In the genomic region with DNA sequence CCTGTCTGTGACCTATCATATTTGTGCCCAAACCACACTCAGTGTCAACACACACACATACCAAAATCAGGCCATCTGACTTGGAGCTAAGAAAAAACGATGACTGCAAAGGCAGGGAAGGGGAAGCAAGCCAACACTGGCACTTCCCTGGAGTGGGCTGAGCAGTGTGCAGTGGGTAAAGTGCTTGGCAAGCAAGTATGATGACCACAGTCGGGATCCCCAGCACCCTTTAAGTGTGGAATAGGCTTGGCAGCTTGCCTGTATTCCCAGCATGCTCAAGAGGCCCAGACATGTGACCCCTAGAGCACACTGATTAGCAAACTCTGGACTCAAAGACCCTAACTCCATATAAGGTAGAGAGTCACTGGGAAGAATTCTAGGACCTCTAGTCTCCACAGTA, we compare ENCODE assay signal across 10 mouse cellular contexts. TPM values are rescaled to one million over a fixed set of nuclear protein-coding genes. Genes with fewer than 3 reads are reported as not detected.
A peak's percentile ranks its signal among the peaks of the same experiment; 100 is the strongest.
DNase-seq lines count a peak whose midpoint lies in the region; ATAC-seq and TF ChIP-seq lines count a peak whose summit lies in the region.
"Had no signal": no experiment of that assay in that cellular context is flagged by ENCODE, and none has a peak within 500 bp of the region (broad histone marks: within the 10 kb centered on the region; RNA-seq: fewer than 3 reads in every experiment).

No protein-coding gene starts in this region.

- peak; percentile 17 for DNase-seq in liver, adult 2 months (ENCODE audit: extremely low read depth, low read depth, low spot score)
- no peak for DNase-seq in liver, embryonic 11.5 days (ENCODE audit: low spot score)
- peak; percentile 46 for DNase-seq in kidney, adult 9 months
- no peak for DNase-seq in thymus, adult 18-20 months
- no peak for DNase-seq in neural tube, embryonic 10.5 days (ENCODE audit: extremely low spot score, low spot score)
- DNase-seq in urinary bladder, postnatal 25 days (ENCODE audit: low spot score): no peak

- no peak overlapping the region for H3K9ac ChIP-seq in liver, adult 2 months (ENCODE audit: low read depth, low read length)
- no peak overlapping the region for H3K9ac ChIP-seq in liver, embryonic 11.5 days (ENCODE audit: low read depth, low read length)
- no peak overlapping the region for H3K9ac ChIP-seq in heart, embryonic 11.5 days (ENCODE audit: low read depth, low read length)
- H3K9ac ChIP-seq: neural tube, embryonic 15.5 days had no signal

- no peak overlapping the region for H3K27ac ChIP-seq in liver, adult 2 months (replicated peaks; ENCODE audit: insufficient read depth, low read depth, low read length)
- no peak overlapping the region for H3K27ac ChIP-seq in liver, embryonic 11.5 days (ENCODE audit: low read depth, low read length)
- peak overlapping the region; percentile 41 for H3K27ac ChIP-seq in heart, embryonic 11.5 days (ENCODE audit: low read depth, low read length)
- H3K27ac ChIP-seq in macrophage: peak overlapping the region; percentile 54
- H3K27ac ChIP-seq: neural tube, embryonic 15.5 days had no signal

- no peak for TF ChIP-seq CTCF in liver, adult 2 months (IDR thresholded peaks at IDR 0.05; ENCODE audit: low read depth, low read length)

- H3K4me3 ChIP-seq in liver, adult 2 months (ENCODE audit: insufficient read depth, low read depth, low read length): no peak overlapping the region
- H3K4me3 ChIP-seq in liver, embryonic 11.5 days (ENCODE audit: low read depth, low read length): no peak overlapping the region
- H3K4me3 ChIP-seq in heart, embryonic 11.5 days (ENCODE audit: low read depth, low read length): no peak overlapping the region
- H3K4me3 ChIP-seq in macrophage (ENCODE audit: inconsistent target): no peak overlapping the region
- H3K4me3 ChIP-seq: neural tube, embryonic 15.5 days had no signal

- WGBS in liver, adult 2 months: 0% methylated on average over 2 of the region's 2 CpGs
- 81% methylated on average over 2 of the region's 2 CpGs for whole genome bisulfite sequencing in liver, embryonic 11.5 days
- WGBS in heart, embryonic 11.5 days (ENCODE audit: insufficient replicate concordance): 52% methylated on average over 2 of the region's 2 CpGs
- 19% methylated on average over 2 of the region's 2 CpGs for WGBS in macrophage (ENCODE audit: missing documents)

- TF ChIP-seq POLR2A in liver, adult 2 months (IDR thresholded peaks at IDR 0.05; ENCODE audit: extremely low read depth, insufficient read depth, low read length): no peak

- peaks cover 31% of the 10 kb centered on the region for H3K79me2 ChIP-seq in liver, adult 2 months (ENCODE audit: control insufficient read depth, insufficient read depth, low read length)
- peaks cover 93% of the 10 kb centered on the region for H3K79me2 ChIP-seq in macrophage (ENCODE audit: inconsistent target)

- H3K9me3 ChIP-seq in liver, embryonic 11.5 days (ENCODE audit: control insufficient read depth, low read length): no peaks in the 10 kb centered on the region
- no peaks in the 10 kb centered on the region for H3K9me3 ChIP-seq in heart, embryonic 11.5 days (replicated peaks; ENCODE audit: control insufficient read depth, low read length)
- H3K9me3 ChIP-seq: neural tube, embryonic 15.5 days had no signal

- peaks cover 19% of the 10 kb centered on the region for H3K36me3 ChIP-seq in liver, adult 2 months (ENCODE audit: control insufficient read depth, insufficient read depth, low read length)
- H3K36me3 ChIP-seq in liver, embryonic 11.5 days (ENCODE audit: control insufficient read depth, insufficient read depth, low read length): peaks cover 8% of the 10 kb centered on the region
- no peaks in the 10 kb centered on the region; the same call in 1 of the 2 replicates for H3K36me3 ChIP-seq in heart, embryonic 11.5 days (ENCODE audit: control insufficient read depth, insufficient read depth, low read length)
- H3K36me3 ChIP-seq in macrophage (ENCODE audit: inconsistent target): no peaks in the 10 kb centered on the region
- H3K36me3 ChIP-seq: neural tube, embryonic 15.5 days had no signal

- H3K4me2 ChIP-seq in liver, embryonic 11.5 days: no peak overlapping the region
- 0 out of 2 replicates have a peak overlapping the region, but pooled peaks have one; percentile 4 for H3K4me2 ChIP-seq in heart, embryonic 11.5 days
- H3K4me2 ChIP-seq: neural tube, embryonic 15.5 days had no signal

- no peak for ATAC-seq in liver, embryonic 11.5 days (replicated peaks; ENCODE audit: low FRiP score)
- peak; percentile 83 for ATAC-seq in heart, embryonic 11.5 days (replicated peaks; ENCODE audit: insufficient number of reproducible peaks, low FRiP score, low TSS enrichment)
- ATAC-seq: inflammation-experienced regulatory T-cells, adult 6 months had no signal

- no peaks in the 10 kb centered on the region for H3K27me3 ChIP-seq in liver, adult 2 months (ENCODE audit: control insufficient read depth, insufficient read depth, low read length)
- H3K27me3 ChIP-seq in liver, embryonic 11.5 days (replicated peaks; ENCODE audit: control insufficient read depth, insufficient read depth, low read length): no peaks in the 10 kb centered on the region
- no peaks in the 10 kb centered on the region for H3K27me3 ChIP-seq in heart, embryonic 11.5 days (ENCODE audit: control insufficient read depth, insufficient read depth, low read length)
- H3K27me3 ChIP-seq: neural tube, embryonic 15.5 days had no signal

- H3K4me1 ChIP-seq in liver, adult 2 months (ENCODE audit: control insufficient read depth, insufficient read depth, low read length): no peaks in the 10 kb centered on the region
- peaks cover 8% of the 10 kb centered on the region; the same call in 1 of the 2 replicates for H3K4me1 ChIP-seq in liver, embryonic 11.5 days (replicated peaks; ENCODE audit: control insufficient read depth, insufficient read depth, low read length)
- 0 out of 2 replicates have a peak, but pooled peaks cover 11% of the 10 kb centered on the region for H3K4me1 ChIP-seq in heart, embryonic 11.5 days (ENCODE audit: control insufficient read depth, insufficient read depth, low read length)
- H3K4me1 ChIP-seq: neural tube, embryonic 15.5 days had no signal

RNA-seq across cellular contexts. Expression of gene Arih2, which starts 22.7 kb away (rescaled TPM):
- 34.0 and 37.1 TPM in 2 replicates for total RNA-seq in liver, adult 2 months (2014; rRNA removed)
- polyA plus RNA-seq in liver, adult 2 months (2012; rRNA removed): 25.5 and 26.8 TPM in 2 replicates
- 47.7 and 54.2 TPM in 2 replicates for polyA plus RNA-seq in liver, embryonic 11.5 days (2014; fragmentation: Nextera tagmentation; extraction: Ambion mirVana)
- 37.6 and 44.3 TPM in 2 replicates for polyA plus RNA-seq in heart, embryonic 11.5 days (2014; fragmentation: Nextera tagmentation; extraction: Ambion mirVana)
- total RNA-seq in macrophage (2018; cell fraction: chromatin; rRNA removed): 1,000 to 10,000 TPM in 2 of 26 experiments, 100 to 1,000 TPM in 24; 107 to 1,223 (median 257) TPM
- 10 to 100 TPM; 25.5 to 77.6 (median 36.9) TPM for total RNA-seq in macrophage (2018; cell fraction: cytosol; rRNA removed)
- total RNA-seq in macrophage (2018; cell fraction: nucleus; rRNA removed): 100 to 1,000 TPM in 22 of 26 experiments, 10 to 100 TPM in 4; 64.4 to 740 (median 143) TPM
- polyA plus RNA-seq in macrophage (2018): 22.7 to 40.8 TPM (median 29.9 TPM) in 3 replicates

RNA-seq across cellular contexts. Expression of gene P4htm, which starts 29.0 kb away (rescaled TPM):
- total RNA-seq in liver, adult 2 months (2014; rRNA removed): 0.09 and 0.13 TPM in 2 replicates
- polyA plus RNA-seq in liver, adult 2 months (2012; rRNA removed): 0.46 and 0.67 TPM in 2 replicates
- polyA plus RNA-seq in liver, embryonic 11.5 days (2014; fragmentation: Nextera tagmentation; extraction: Ambion mirVana): 2.1 and 2.5 TPM in 2 replicates
- 14.7 and 15.0 TPM in 2 replicates for polyA plus RNA-seq in heart, embryonic 11.5 days (2014; fragmentation: Nextera tagmentation; extraction: Ambion mirVana)
- total RNA-seq in macrophage (2018; cell fraction: chromatin; rRNA removed): 1 to 10 TPM in 14 of 26 experiments, under 1 TPM in 6, not detected in 6; 0.46 to 5.1 (median 1.7) TPM
- under 1 TPM in 25 of 26 experiments, not detected in 1; 0.12 to 0.92 (median 0.39) TPM for total RNA-seq in macrophage (2018; cell fraction: cytosol; rRNA removed)
- 1 to 10 TPM in 10 of 26 experiments, under 1 TPM in 10, not detected in 6; 0.26 to 3.2 (median 0.99) TPM for total RNA-seq in macrophage (2018; cell fraction: nucleus; rRNA removed)
- polyA plus RNA-seq in macrophage (2018): 0.16 to 0.70 TPM (median 0.33 TPM) in 3 replicates

RNA-seq across cellular contexts. Expression of gene Slc25a20, which starts 35.4 kb away (rescaled TPM):
- 96.4 and 118 TPM in 2 replicates for total RNA-seq in liver, adult 2 months (2014; rRNA removed)
- 52.5 and 70.6 TPM in 2 replicates for polyA plus RNA-seq in liver, adult 2 months (2012; rRNA removed)
- polyA plus RNA-seq in liver, embryonic 11.5 days (2014; fragmentation: Nextera tagmentation; extraction: Ambion mirVana): 25.0 and 30.0 TPM in 2 replicates
- polyA plus RNA-seq in heart, embryonic 11.5 days (2014; fragmentation: Nextera tagmentation; extraction: Ambion mirVana): 30.3 and 45.9 TPM in 2 replicates
- 10 to 100 TPM in 22 of 26 experiments, 1 to 10 TPM in 4; 6.8 to 69.1 (median 21.1) TPM for total RNA-seq in macrophage (2018; cell fraction: chromatin; rRNA removed)
- 10 to 100 TPM; 22.2 to 34.1 (median 28.6) TPM for total RNA-seq in macrophage (2018; cell fraction: cytosol; rRNA removed)
- total RNA-seq in macrophage (2018; cell fraction: nucleus; rRNA removed): 10 to 100 TPM in 22 of 26 experiments, 1 to 10 TPM in 4; 6.6 to 35.0 (median 16.2) TPM
- 28.0 to 35.2 TPM (median 33.4 TPM) in 3 replicates for polyA plus RNA-seq in macrophage (2018)

RNA-seq across cellular contexts. Expression of gene Wdr6, which starts 48.0 kb away (rescaled TPM):
- 6.4 and 8.1 TPM in 2 replicates for total RNA-seq in liver, adult 2 months (2014; rRNA removed)
- 8.4 and 14.8 TPM in 2 replicates for polyA plus RNA-seq in liver, adult 2 months (2012; rRNA removed)
- 51.8 and 54.0 TPM in 2 replicates for polyA plus RNA-seq in liver, embryonic 11.5 days (2014; fragmentation: Nextera tagmentation; extraction: Ambion mirVana)
- 48.6 and 60.8 TPM in 2 replicates for polyA plus RNA-seq in heart, embryonic 11.5 days (2014; fragmentation: Nextera tagmentation; extraction: Ambion mirVana)
- total RNA-seq in macrophage (2018; cell fraction: chromatin; rRNA removed): 10 to 100 TPM in 1 of 26 experiments, 1 to 10 TPM in 19, under 1 TPM in 6; 0.53 to 10.2 (median 2.6) TPM
- total RNA-seq in macrophage (2018; cell fraction: cytosol; rRNA removed): 10 to 100 TPM in 1 of 26 experiments, 1 to 10 TPM in 25; 2.9 to 10.2 (median 5.8) TPM
- 1 to 10 TPM; 3.6 to 9.9 (median 5.2) TPM for total RNA-seq in macrophage (2018; cell fraction: nucleus; rRNA removed)
- polyA plus RNA-seq in macrophage (2018): 3.1 to 7.5 TPM (median 7.5 TPM) in 3 replicates

RNA-seq across cellular contexts. Expression of gene Dalrd3, which starts 56.8 kb away (rescaled TPM):
- total RNA-seq in liver, adult 2 months (2014; rRNA removed): 32.8 and 35.2 TPM in 2 replicates
- 104 and 130 TPM in 2 replicates for polyA plus RNA-seq in liver, adult 2 months (2012; rRNA removed)
- polyA plus RNA-seq in liver, embryonic 11.5 days (2014; fragmentation: Nextera tagmentation; extraction: Ambion mirVana): 102 and 106 TPM in 2 replicates
- polyA plus RNA-seq in heart, embryonic 11.5 days (2014; fragmentation: Nextera tagmentation; extraction: Ambion mirVana): 85.8 and 88.6 TPM in 2 replicates
- total RNA-seq in macrophage (2018; cell fraction: chromatin; rRNA removed): 100 to 1,000 TPM; 111 to 364 (median 168) TPM
- 10 to 100 TPM; 10.1 to 22.6 (median 15.8) TPM for total RNA-seq in macrophage (2018; cell fraction: cytosol; rRNA removed)
- 100 to 1,000 TPM in 10 of 26 experiments, 10 to 100 TPM in 16; 41.5 to 236 (median 90.1) TPM for total RNA-seq in macrophage (2018; cell fraction: nucleus; rRNA removed)
- 17.5 to 30.5 TPM (median 20.5 TPM) in 3 replicates for polyA plus RNA-seq in macrophage (2018)

Comparison
In these comparisons a context has a peak if more than half of its experiments do, and no peak if none do; other contexts are left out.
1. DNase-seq: peak in liver, adult 2 months (single experiment) and kidney, adult 9 months (single experiment); none in liver, embryonic 11.5 days (single experiment), thymus, adult 18-20 months (0 of 2), neural tube, embryonic 10.5 days (single experiment) and urinary bladder, postnatal 25 days (single experiment).
2. H3K27ac ChIP-seq: peak in heart, embryonic 11.5 days (single experiment) and macrophage (single experiment); none in liver, adult 2 months (single experiment) and liver, embryonic 11.5 days (single experiment).